Mouse (Mus musculus) intestine, postnatal 0 days (tissue): Measurements from ENCODE around the gene Nppb. TPM values are rescaled to one million over a fixed set of nuclear protein-coding genes. Genes with fewer than 3 reads are reported as not detected.

Source experiments
- ATAC-seq: fragments of 200-750 bp; cut with Nextera tagmentation; 2 replicates; pipeline ENCODE4 v1.8.0; 2017; ENCODE audit warnings: mild to moderate bottlenecking, moderate TSS enrichment, moderate library complexity
- H3K27ac ChIP-seq: fragments of 300-500 bp; sonication (generic); 2 replicates; pipeline ENCODE4 v1.5.1; 2014; ENCODE audit warnings: mild to moderate bottlenecking, low read depth, low read length, moderate library complexity
- H3K27me3 ChIP-seq: fragments of 300-500 bp; sonication (generic); replicated peaks from 2 replicates; pipeline ENCODE4 v1.6.1; 2014; ENCODE audit warnings: low read length, mixed read lengths; ENCODE audit not compliant: control insufficient read depth, insufficient read depth
- H3K36me3 ChIP-seq: fragments of 300-500 bp; sonication (generic); 2 replicates; pipeline ENCODE4 v1.6.1; 2014; ENCODE audit warnings: mild to moderate bottlenecking, moderate library complexity; ENCODE audit not compliant: control insufficient read depth, insufficient read depth
- H3K4me1 ChIP-seq: fragments of 300-500 bp; sonication (generic); replicated peaks from 2 replicates; pipeline ENCODE4 v1.6.1; 2014; ENCODE audit warnings: antibody characterized with exemption, low read length, mixed read lengths; ENCODE audit not compliant: control insufficient read depth, insufficient read depth
- H3K4me2 ChIP-seq: fragments of 300-500 bp; sonication (generic); replicated peaks from 2 replicates; pipeline ENCODE4 v1.6.1; 2014; ENCODE audit warnings: low read depth, mild to moderate bottlenecking, moderate library complexity
- H3K4me3 ChIP-seq: fragments of 300-500 bp; sonication (generic); 2 replicates; pipeline ENCODE4 v1.5.1; 2014; ENCODE audit warnings: low read depth, low read length
- H3K9ac ChIP-seq: fragments of 300-500 bp; sonication (generic); 2 replicates; pipeline ENCODE4 v1.6.1; 2014; ENCODE audit warnings: mild to moderate bottlenecking, low read depth, low read length
- H3K9me3 ChIP-seq: fragments of 300-500 bp; sonication (generic); 2 replicates; pipeline ENCODE4 v1.6.1; 2016; ENCODE audit warnings: mixed run types; ENCODE audit not compliant: control insufficient read depth
- CTCF ChIP-seq: sonication (generic); IDR thresholded peaks from 2 replicates; pipeline ENCODE4 v1.5.1; 2016; ENCODE audit warnings: low read depth, mild to moderate bottlenecking, control low read depth, antibody characterized with exemption, moderate library complexity
- WGBS: fragments of 180-500 bp; shearing (Covaris S2); extraction: QIAGEN DNeasy Blood & Tissue Kit; methylation state at CpG from one replicate; pipeline ENCODE4 v1.1.7; 2014; 5-methylcytosine and 5-hydroxymethylcytosine counted together
- polyA plus RNA-seq: library from polyadenylated mRNA; unstranded; fragments of >200 nt; fragmentation: Nextera tagmentation; extraction: Ambion mirVana; gene quantifications from 2 replicates; pipeline ENCODE4 v1.2.1, GENCODE M21; 2015

Gene Nppb
- polyA plus RNA-seq, 1 experiment from 2014 or later = not detected

DNA sequence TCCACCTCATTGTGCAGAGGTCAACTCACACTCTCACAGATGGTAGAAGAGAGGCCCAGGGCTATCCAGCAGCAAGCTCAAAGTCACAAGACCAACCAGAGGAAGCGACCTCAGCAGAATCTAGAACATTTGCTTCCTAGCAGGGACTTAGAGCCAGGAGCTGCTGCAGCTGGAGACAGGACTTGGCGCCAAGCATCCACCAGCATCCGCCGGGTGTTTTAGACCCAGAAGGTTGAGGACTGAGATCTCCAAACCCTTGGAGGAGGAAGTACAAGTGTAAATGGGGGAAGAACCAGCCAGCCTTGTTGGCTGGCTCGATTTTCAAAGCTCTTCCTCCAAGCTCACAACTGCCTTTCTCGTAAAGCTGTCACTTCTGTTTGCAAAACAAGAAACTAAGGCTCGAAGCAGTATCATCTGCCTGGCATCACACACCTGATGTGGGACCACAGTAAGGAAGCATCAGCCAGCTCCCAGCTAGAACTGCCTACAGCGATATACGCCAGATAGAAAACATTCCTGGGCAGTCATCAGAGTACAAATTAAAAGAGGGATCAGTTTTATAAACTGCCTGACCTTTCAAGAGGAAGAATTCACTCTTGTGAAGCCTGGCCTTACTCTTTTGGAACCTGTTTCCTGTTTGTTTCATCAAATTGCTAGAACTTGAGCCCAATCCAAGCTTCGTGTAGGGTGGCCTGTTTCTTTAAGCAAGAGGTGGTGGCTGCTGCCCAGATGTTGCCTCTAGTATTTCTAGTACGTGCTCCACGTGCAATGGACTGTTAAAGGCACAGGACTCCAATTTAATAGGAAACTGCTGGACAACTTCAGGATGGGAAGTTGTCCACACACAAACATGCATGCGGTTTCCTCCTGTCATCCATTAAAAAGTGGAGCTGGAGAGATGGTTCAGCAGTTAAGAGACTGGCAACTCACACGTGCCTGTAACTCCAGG, 47.2 kb upstream of the Nppb start:
- Histone ChIP-seq H3K4me3 (no peak overlapping the region), H3K4me1 (peaks cover 11% of the 10 kb centered on the region), H3K27me3 (no peaks in the 10 kb centered on the region), H3K27ac (peak overlapping the region; percentile 72), H3K4me2 (peak overlapping the region; percentile 35), H3K9me3 (no peaks in the 10 kb centered on the region), H3K36me3 (no peaks in the 10 kb centered on the region), H3K9ac (no peak overlapping the region)
- WGBS = 34% methylated on average over 14 of the region's 14 CpGs
- TF ChIP-seq CTCF = no peak
- ATAC-seq = peak; percentile 26

DNA sequence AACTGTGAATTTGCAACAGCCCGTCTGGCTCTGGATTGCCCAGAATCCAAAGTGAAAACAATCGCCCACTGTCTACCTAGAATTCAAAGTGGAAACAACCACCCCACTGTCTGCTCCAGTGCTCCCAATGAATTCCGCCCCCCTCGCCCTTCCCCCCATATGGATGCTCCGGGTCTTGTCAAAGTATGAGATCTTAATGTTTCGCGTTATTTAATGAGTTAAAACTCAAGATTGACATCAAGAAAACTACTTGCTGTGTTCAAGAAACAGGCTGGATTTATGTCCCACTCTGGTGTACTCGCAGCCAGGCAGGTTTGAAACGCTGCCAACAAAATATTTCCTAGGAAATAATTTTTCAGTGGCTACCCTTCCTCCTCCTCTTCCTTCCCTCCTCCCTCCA, 45.5 kb upstream of the Nppb start:
- Histone ChIP-seq H3K27me3 (no peaks in the 10 kb centered on the region), H3K27ac (peak overlapping the region; percentile 15; the same call in 1 of the 2 replicates), H3K4me1 (peaks cover 11% of the 10 kb centered on the region), H3K4me3 (no peak overlapping the region), H3K9ac (no peak overlapping the region; the same call in 1 of the 2 replicates), H3K36me3 (peaks cover 13% of the 10 kb centered on the region), H3K4me2 (peak overlapping the region; percentile 91), H3K9me3 (no peaks in the 10 kb centered on the region)
- no peak for ATAC-seq
- TF ChIP-seq CTCF = no peak
- 53% methylated on average over 9 of the region's 9 CpGs for WGBS

DNA sequence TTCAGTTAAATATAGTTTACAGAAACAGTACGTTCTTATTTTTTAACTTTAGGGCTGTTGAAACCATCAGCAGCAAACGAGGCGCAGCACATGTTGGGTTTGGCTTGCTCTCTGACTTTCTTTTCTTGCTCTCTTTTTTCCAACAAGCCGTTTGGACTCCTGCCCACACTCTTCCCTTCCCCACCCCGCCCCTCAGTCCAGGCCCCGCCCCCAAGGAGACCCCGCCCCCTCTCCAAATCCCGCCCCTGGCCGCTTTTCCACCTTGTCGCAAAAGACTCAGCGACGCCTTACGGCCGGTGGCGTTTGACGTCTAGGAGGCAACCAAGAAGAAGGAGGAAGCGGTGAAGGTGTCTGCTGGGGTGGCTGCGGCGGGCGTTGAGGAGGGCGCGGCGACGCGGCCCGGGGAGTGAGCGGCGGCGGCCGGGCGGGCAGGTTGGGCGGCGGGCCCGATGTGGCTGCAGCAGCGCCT, 45.0 kb upstream of the Nppb start, which contains the start of gene 2510039O18Rik:
Gene 2510039O18Rik (plus strand): TSS at position 320 of the 469 bp plus-strand sequence.
- Histone ChIP-seq H3K36me3 (peaks cover 18% of the 10 kb centered on the region), H3K4me2 (peak within 1 kb of the TSS; percentile 91), H3K4me3 (peak within 1 kb of the TSS; percentile 93), H3K9me3 (no peaks in the 10 kb centered on the region), H3K27me3 (no peaks in the 10 kb centered on the region), H3K9ac (peak within 1 kb of the TSS; percentile 86), H3K4me1 (peaks cover 11% of the 10 kb centered on the region), H3K27ac (peak within 1 kb of the TSS; percentile 94)
- peak; percentile 26 for TF ChIP-seq CTCF
- ATAC-seq = peak; percentile 69
- under 1% methylated on average over 32 of the region's 35 CpGs for WGBS

DNA sequence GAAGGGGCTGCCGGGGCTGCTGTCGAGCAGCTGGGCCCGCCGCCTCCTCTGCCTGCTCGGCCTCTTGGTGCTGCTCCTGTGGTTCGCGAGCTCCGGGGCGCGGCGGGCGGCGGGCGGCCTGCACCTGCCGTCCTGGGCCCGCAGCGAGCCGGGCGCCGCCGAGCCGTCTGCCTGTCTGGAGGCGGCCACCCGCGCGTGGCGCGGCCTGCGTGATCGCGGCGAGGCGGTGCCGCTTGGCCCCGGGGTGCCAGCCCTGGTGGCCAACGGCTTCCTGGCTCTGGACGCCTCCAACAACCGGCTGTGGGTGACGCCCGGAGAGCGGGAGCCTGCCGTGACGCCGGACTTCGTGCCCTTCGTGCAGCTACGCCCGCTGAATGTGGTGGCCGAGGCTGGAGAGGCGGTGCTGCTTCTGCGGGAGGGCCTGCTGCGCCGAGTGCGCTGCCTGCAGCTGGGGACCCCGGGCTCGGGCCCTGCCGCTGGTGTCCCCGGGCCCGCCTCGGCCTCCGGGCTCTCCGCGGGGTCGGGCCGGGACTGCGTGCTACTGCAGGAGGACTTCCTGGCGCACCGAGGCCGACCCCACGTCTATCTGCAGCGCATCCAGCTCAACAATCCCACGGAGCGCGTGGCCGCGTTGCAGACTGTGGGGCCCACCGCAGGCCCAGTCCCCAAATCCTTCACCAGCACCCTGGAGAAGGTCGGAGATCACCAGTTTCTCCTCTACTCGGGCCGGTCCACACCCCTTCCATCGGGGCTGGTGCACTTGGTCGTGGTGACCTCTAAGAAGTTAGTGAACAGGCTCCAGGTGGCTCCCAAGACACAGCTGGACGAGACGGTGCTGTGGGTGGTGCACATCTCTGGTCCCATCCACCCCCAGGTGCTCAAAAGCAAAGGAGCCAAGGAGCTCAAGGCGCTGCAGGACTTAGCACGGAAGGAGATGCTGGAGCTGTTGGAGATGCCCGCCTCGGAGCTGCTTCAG, 44.3 kb upstream of the Nppb start:
- H3K27ac ChIP-seq = peak overlapping the region; percentile 94
- no peaks in the 10 kb centered on the region for H3K27me3 ChIP-seq
- peak overlapping the region; percentile 86 for H3K9ac ChIP-seq
- peaks cover 24% of the 10 kb centered on the region for H3K36me3 ChIP-seq
- no peak for TF ChIP-seq CTCF
- ATAC-seq = peak; percentile 75
- peak overlapping the region; percentile 91 for H3K4me2 ChIP-seq
- peak overlapping the region; percentile 93 for H3K4me3 ChIP-seq
- H3K4me1 ChIP-seq = peaks cover 11% of the 10 kb centered on the region
- 4% methylated on average over 81 of the region's 88 CpGs for WGBS
- no peaks in the 10 kb centered on the region for H3K9me3 ChIP-seq

DNA sequence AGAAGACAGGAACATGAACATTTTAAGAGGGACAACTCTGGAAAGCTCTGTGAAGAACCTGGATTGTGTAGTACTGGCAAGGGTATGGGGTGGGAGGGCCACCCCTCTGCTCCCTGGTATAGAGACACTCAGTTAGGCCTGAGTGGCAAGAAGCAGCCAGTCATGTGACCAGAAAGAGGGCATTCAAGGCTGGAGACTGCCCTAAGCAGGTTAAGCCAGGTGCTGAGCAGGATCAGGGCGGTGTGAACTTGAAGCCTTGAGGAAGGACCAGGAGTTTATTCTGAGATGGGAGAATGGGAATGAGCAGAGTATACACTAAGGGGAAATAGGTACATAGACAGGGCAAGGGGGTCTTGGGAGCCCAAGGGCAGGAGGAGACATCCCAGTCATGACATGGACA, 42.6 kb upstream of the Nppb start:
- ATAC-seq = peak; percentile 22; the same call in 1 of the 2 replicates
- H3K4me2 ChIP-seq = peak overlapping the region; percentile 91
- H3K9ac ChIP-seq = no peak overlapping the region
- TF ChIP-seq CTCF = no peak
- H3K4me3 ChIP-seq = no peak overlapping the region
- 70% methylated on average over 1 of the region's 1 CpGs for WGBS
- H3K4me1 ChIP-seq = peaks cover 9% of the 10 kb centered on the region; the same call in 1 of the 2 replicates
- no peaks in the 10 kb centered on the region for H3K27me3 ChIP-seq
- peaks cover 40% of the 10 kb centered on the region for H3K36me3 ChIP-seq
- no peak overlapping the region for H3K27ac ChIP-seq
- H3K9me3 ChIP-seq = no peaks in the 10 kb centered on the region
